Mouse (Mus musculus) heart, embryonic 12.5 days (tissue): ENCODE data around the gene Stoml1. TPM values are rescaled to one million over a fixed set of nuclear protein-coding genes. Genes with fewer than 3 reads are reported as not detected.

Experiments
- ATAC-seq: fragments of 200-750 bp; cut with Nextera tagmentation; 2 replicates; pipeline ENCODE4 v1.8.0; 2017; ENCODE audit warnings: moderate TSS enrichment, moderate library complexity; ENCODE audit not compliant: insufficient number of reproducible peaks, low FRiP score
- H3K27ac ChIP-seq: fragments of 300-500 bp; sonication (generic); 2 replicates; pipeline ENCODE4 v1.5.1; 2016; ENCODE audit warnings: mild to moderate bottlenecking, moderate library complexity; ENCODE audit not compliant: poor library complexity, severe bottlenecking
- H3K27me3 ChIP-seq: fragments of 300-500 bp; sonication (generic); replicated peaks from 2 replicates; pipeline ENCODE4 v1.6.1; 2016; ENCODE audit warnings: mild to moderate bottlenecking, moderate library complexity
- H3K36me3 ChIP-seq: fragments of 300-500 bp; sonication (generic); 2 replicates; pipeline ENCODE4 v1.6.1; 2016; ENCODE audit warnings: mild to moderate bottlenecking, moderate library complexity
- H3K4me1 ChIP-seq: fragments of 300-500 bp; sonication (generic); replicated peaks from 2 replicates; pipeline ENCODE4 v1.6.1; 2016; ENCODE audit warnings: mild to moderate bottlenecking
- H3K4me2 ChIP-seq: fragments of 300-500 bp; sonication (generic); 2 replicates; pipeline ENCODE4 v1.6.1; 2016; ENCODE audit warnings: mild to moderate bottlenecking, moderate library complexity
- H3K4me3 ChIP-seq: fragments of 300-500 bp; sonication (generic); 2 replicates; pipeline ENCODE4 v1.5.1; 2016; ENCODE audit warnings: mild to moderate bottlenecking
- H3K9ac ChIP-seq: fragments of 300-500 bp; sonication (generic); 2 replicates; pipeline ENCODE4 v1.6.1; 2016; ENCODE audit warnings: mild to moderate bottlenecking, moderate library complexity
- H3K9me3 ChIP-seq: fragments of 300-500 bp; sonication (generic); replicated peaks from 2 replicates; pipeline ENCODE4 v1.6.1; 2016; ENCODE audit warnings: mild to moderate bottlenecking, moderate library complexity
- WGBS: fragments of 180-500 bp; shearing (Covaris S2); methylation state at CpG from one replicate; pipeline ENCODE4 v1.1.7; 2016; 5-methylcytosine and 5-hydroxymethylcytosine counted together
- polyA plus RNA-seq: library from polyadenylated mRNA; unstranded; fragments of >200 nt; fragmentation: Nextera tagmentation; extraction: Ambion mirVana; gene quantifications from 2 replicates; pipeline ENCODE4 v1.2.1, GENCODE M21; 2016

The Stoml1 gene
- 24.0 and 24.7 TPM in 2 replicates for polyA plus RNA-seq

DNA sequence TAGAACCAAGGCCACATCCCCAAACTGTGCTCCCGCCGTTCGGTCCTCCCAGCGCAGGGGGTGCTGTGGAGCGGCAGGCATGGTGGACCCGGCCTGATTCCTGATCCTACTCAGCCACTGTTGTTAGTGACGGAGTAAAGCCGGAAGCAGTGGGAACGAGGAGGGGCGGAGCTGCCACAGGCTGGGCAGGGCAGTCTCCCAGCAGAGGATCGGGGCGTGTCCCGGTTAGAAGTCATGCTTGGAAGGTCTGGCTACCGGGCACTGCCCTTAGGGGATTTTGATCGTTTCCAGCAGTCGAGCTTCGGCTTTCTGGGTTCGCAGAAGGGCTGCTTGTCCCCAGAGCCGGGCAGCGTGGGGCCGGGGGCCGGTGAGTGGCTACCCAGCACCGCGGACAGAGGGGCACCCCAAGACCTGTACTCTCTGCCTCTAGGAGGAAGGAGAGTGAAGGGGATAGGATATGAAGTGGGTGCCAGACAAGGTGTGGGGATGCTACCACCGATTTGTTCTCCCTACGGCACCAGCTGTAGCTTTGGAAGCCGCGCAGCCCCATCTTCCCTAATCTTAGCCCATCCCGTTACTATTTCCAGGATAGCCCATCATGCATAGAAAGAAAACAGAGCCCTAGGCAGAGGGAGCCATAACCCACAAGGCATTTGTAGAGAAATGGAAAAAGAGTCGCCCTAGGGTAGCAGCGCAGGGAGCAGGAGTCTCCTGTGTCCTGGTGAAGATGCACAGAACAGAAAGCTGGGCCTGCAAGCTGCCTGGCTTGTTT, at the start of gene Stoml1:
Stoml1 (plus strand) TSS at position 132 of the 772 bp plus-strand sequence.
- Histone ChIP-seq H3K9ac (peak within 1 kb of the TSS; percentile 79), H3K4me3 (peak within 1 kb of the TSS; percentile 65), H3K27me3 (no peaks in the 10 kb centered on the region), H3K9me3 (no peaks in the 10 kb centered on the region), H3K36me3 (peaks cover 25% of the 10 kb centered on the region), H3K27ac (peak within 1 kb of the TSS; percentile 74), H3K4me2 (peak within 1 kb of the TSS; percentile 81), H3K4me1 (peaks cover 24% of the 10 kb centered on the region)
- ATAC-seq = peak; percentile 96
- under 1% methylated on average over 31 of the region's 31 CpGs for WGBS

DNA sequence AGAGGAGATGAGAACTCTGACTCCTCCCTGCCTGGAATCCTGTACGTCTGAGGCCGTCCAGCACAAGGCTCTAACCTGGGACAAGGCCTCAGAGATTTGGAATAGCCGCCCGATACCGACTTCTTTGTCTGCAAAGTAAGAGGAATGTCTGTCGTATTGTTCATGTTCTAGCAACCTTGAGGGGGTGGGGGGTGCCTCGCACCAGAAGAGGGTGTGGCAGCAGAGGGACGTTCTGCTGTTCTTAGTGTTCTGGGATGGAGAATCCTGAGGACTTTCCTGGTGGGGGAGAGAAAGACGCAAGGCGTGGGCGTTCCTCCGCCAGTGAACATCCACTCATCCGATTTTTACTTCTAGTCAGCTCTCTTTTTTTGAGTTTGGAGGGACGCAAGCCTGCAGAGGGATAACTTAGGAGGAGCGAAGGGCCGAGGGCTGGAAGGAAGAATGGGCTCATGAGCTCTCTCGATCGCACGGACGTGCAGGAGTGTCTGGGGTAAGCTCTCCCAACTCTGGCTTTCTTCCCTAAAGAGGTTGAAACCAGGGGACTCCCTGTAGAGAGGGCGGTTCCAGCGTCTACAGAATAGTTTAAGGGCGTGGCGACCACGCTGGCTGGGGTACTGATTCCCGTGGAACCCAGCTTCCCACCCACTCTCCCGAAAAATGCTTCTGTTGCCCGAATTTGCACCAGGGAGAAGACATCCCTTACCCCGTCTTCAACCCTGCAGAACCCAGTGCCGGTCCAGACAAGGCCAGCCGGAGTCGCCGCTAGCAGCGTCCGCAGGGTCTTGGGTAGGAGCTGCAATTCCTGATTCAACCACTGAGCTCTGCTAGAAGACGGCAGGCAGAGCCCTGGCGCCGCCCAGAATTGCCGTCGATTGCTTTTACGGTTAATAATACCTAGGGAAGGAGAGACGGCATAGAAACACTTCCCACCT, 49.2 kb upstream of the Stoml1 start, which contains the start of the genes Islr and Islr2:
Islr (minus strand) TSS at position 791 of the 932 bp plus-strand sequence.
Islr2 (minus strand) TSS at position 804 of the 932 bp plus-strand sequence.
- H3K4me3 ChIP-seq = peak within 1 kb of the TSS; percentile 44
- peaks cover 64% of the 10 kb centered on the region for H3K27me3 ChIP-seq
- peak within 1 kb of the TSS; percentile 67 for H3K4me2 ChIP-seq
- 2% methylated on average over 42 of the region's 42 CpGs for WGBS
- no peak within 1 kb of the TSS for H3K27ac ChIP-seq
- ATAC-seq = peak; percentile 81
- no peak within 1 kb of the TSS for H3K9ac ChIP-seq
- H3K4me1 ChIP-seq = peaks cover 31% of the 10 kb centered on the region
- no peaks in the 10 kb centered on the region for H3K9me3 ChIP-seq
- H3K36me3 ChIP-seq = no peaks in the 10 kb centered on the region

DNA sequence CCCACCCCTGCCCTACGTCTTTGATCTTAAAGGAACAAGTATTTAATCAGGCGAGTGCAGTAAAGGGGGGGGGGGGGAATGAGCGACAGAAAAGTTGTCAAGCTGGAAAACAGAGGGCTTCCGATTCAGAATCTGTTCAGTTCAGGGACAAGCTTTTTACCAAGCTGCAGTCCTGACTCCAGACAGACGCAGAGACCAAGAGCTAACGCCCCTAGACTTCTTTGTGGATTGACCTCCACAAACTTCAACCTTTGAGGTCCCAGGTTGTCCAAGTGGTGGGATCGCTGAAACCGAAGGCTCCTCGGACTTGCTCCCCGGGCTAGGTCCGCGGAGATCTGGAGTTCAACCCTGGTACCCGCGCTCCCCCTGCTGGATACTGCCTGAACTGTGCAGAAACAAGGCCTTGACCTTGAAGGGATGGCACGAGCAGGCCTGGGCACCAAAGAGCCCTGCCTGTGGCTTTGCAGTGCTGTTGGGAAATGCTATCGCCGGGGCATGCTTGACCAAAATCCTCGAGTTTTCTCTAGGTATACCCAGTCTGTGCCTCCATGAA, 48.4 kb upstream of the Stoml1 start:
- ATAC-seq = peak; percentile 81
- Histone ChIP-seq H3K36me3 (no peaks in the 10 kb centered on the region), H3K4me2 (peak overlapping the region; percentile 67), H3K9me3 (no peaks in the 10 kb centered on the region), H3K27ac (no peak overlapping the region), H3K4me3 (peak overlapping the region; percentile 44), H3K27me3 (peaks cover 57% of the 10 kb centered on the region), H3K9ac (no peak overlapping the region), H3K4me1 (peaks cover 26% of the 10 kb centered on the region)
- WGBS = 2% methylated on average over 18 of the region's 18 CpGs

DNA sequence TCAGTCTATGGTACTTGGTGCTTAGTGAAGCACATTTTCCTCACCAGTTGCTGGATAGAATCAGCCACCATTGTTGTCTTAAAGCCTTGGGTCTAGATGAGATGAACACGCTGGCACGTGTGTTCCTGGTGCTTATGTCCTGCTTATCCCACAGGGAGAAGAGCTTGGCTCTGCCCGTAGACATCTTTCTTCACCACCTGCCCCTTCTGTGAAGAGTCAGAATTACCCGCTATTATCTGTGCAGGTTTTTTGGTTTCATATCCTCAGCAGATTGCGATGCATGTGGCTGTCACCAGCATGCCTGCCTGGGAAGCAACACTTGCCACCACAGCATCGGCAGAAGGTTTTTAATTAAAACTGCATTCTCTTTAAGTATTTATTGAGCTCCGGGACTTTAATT, 47.0 kb upstream of the Stoml1 start:
- 82% methylated on average over 7 of the region's 7 CpGs for WGBS
- H3K9ac ChIP-seq = no peak overlapping the region
- no peaks in the 10 kb centered on the region for H3K36me3 ChIP-seq
- H3K4me2 ChIP-seq = no peak overlapping the region
- peaks cover 36% of the 10 kb centered on the region for H3K4me1 ChIP-seq
- ATAC-seq = no peak
- no peak overlapping the region for H3K27ac ChIP-seq
- peaks cover 42% of the 10 kb centered on the region for H3K27me3 ChIP-seq
- H3K4me3 ChIP-seq = no peak overlapping the region
- no peaks in the 10 kb centered on the region for H3K9me3 ChIP-seq

DNA sequence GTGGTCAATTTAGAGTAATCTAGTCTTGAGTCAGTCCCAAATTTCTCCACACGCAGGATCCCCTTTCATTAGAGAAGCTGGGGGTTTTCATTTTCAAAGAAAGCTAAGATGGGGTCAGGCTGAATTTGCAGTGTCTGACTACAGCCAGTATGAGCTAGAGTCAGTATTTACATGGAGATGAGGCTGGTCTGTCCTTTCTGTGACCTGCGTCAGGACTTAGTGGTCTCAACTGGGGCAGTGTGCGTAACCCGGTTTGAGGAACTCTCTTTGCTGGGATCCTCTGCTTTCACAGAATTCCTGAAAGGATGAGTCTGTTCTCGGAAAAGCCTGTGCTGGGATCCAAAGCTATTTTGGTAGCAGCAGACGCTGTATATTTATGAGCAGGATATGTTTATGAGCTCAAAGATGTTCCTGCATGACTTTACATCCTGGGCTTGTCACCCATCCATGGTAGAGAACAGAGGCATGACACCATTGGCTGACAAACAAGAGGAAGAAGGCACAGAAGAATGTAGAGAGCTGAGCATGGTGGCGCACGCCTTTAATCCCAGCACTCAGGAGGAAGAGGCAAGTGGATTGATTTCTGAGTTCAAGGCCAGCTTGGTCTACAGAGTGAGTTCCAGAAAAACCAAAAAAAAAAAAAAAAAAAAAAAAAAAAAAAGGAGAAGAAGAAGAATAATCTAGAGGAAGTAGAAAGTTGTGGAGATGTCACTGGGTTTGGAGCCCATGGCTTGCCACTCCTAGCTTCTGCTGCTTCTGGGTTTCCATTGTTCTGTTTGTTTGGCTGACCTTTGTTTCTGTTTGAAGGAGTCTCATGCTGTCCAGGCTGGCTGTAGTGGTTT, 43.3 kb upstream of the Stoml1 start:
- no peaks in the 10 kb centered on the region for H3K9me3 ChIP-seq
- ATAC-seq = no peak
- H3K9ac ChIP-seq = no peak overlapping the region
- H3K4me1 ChIP-seq = peaks cover 43% of the 10 kb centered on the region
- no peaks in the 10 kb centered on the region for H3K36me3 ChIP-seq
- H3K27me3 ChIP-seq = peaks cover 13% of the 10 kb centered on the region
- H3K4me3 ChIP-seq = no peak overlapping the region
- H3K27ac ChIP-seq = peak overlapping the region; percentile 26; the same call in 1 of the 2 replicates
- H3K4me2 ChIP-seq = no peak overlapping the region
- WGBS = 76% methylated on average over 8 of the region's 8 CpGs

DNA sequence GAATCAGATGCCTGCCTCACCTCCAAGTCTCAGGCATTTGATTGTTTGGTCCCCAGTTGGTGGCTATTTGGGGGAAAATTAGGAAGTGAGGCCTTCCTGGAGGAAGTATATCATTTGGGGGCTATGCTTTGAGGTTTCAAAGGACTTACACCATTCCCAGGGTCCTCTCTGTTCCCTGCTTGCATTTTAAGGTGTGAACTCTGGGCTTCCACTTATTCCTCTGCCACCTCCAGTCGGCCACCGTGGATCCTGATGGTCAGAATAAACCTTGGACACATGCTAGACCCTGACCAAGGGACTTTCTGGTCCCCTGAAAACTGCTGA, 42.7 kb upstream of the Stoml1 start:
- Histone ChIP-seq H3K36me3 (no peaks in the 10 kb centered on the region), H3K27ac (peak overlapping the region; percentile 26; the same call in 1 of the 2 replicates), H3K4me1 (peaks cover 47% of the 10 kb centered on the region), H3K9me3 (no peaks in the 10 kb centered on the region), H3K9ac (no peak overlapping the region), H3K4me2 (no peak overlapping the region), H3K4me3 (no peak overlapping the region), H3K27me3 (peaks cover 8% of the 10 kb centered on the region; the same call in 1 of the 2 replicates)
- WGBS = 47% methylated on average over 2 of the region's 2 CpGs
- ATAC-seq = no peak

DNA sequence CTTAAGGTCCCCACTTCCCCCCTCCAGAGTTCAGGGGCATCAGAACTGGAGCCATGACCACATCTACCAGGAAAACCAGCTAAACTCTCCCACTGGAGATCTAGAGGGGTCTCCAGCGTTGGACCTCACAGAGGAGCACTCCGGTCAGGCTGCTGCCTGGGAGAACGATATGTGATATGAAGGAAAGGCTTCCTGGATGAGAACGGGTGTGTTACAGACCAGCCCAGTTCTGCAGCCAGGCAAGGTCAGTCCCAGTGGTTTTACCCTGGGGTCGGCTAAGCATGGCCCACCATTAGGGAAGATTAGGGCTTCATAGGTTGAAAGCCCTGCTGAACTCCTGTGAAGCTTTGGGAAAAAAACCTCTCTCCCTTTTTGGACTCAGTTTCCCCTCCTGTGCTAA, 39.6 kb upstream of the Stoml1 start:
- Histone ChIP-seq H3K4me3 (no peak overlapping the region), H3K36me3 (no peaks in the 10 kb centered on the region), H3K9me3 (no peaks in the 10 kb centered on the region), H3K4me2 (0 out of 2 replicates have a peak overlapping the region, but pooled peaks have one; percentile 20), H3K27me3 (no peaks in the 10 kb centered on the region), H3K9ac (0 out of 2 replicates have a peak overlapping the region, but pooled peaks have one; percentile 26), H3K4me1 (peaks cover 52% of the 10 kb centered on the region), H3K27ac (0 out of 2 replicates have a peak overlapping the region, but pooled peaks have one; percentile 12)
- ATAC-seq = no peak
- WGBS = 59% methylated on average over 5 of the region's 5 CpGs

DNA sequence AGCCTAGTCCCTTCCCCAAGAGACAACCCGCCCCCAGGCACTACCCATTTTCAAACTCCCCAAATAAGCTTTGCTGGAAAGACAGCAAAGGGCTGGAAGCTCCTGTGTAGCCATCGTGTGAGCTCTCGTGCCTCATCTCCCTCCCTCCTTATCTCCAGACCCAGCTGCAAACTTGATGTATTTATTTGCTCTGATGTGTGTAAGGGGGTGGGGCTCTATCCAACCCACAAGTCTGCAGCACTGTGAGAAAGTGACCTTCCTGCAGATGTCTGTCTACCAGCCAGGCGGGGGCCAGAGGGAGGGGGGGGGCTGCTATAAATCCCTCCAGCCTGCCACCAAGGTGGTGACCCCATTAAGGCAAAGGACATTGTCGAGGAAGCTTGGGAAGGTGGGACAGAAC, 39.1 kb upstream of the Stoml1 start:
- Histone ChIP-seq H3K4me1 (peaks cover 52% of the 10 kb centered on the region), H3K4me3 (no peak overlapping the region)

DNA sequence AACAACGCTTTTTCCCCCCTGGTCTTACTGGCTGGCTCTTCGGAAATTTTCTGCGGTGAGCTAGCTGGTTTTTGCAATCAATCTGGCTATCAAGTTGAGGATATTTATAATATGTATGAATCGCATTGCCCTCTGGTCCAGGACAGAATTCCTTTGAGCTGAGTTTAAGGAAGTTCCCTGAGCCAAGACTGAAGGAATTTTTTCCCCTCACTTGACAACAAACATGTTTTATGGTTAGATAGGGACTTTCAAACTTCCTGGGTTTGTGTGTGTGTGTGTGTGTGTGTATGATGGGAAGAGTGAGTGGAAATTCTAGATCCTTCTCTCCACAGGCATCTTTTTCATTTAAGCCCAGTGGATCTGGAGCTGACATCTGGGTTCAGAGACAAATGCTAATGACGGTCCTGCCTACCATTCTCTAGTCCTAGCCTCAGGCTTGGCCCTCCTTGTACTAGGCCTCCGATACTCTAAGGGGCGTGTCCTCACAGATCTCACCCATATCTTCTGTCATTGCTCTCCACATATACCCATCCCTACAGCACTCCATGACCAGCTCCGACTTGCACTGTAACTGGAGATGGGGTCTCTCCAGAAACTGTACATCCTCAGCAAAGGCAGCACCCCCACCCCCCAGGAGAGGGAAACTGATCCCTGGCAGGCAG, 38.3 kb upstream of the Stoml1 start:
- no peaks in the 10 kb centered on the region for H3K9me3 ChIP-seq
- peak overlapping the region; percentile 20; the same call in 1 of the 2 replicates for H3K27ac ChIP-seq
- H3K9ac ChIP-seq = no peak overlapping the region
- WGBS = 52% methylated on average over 8 of the region's 8 CpGs
- H3K36me3 ChIP-seq = peaks cover 9% of the 10 kb centered on the region
- no peak overlapping the region for H3K4me3 ChIP-seq
- peaks cover 48% of the 10 kb centered on the region for H3K4me1 ChIP-seq
- H3K27me3 ChIP-seq = no peaks in the 10 kb centered on the region
- no peak overlapping the region for H3K4me2 ChIP-seq
- no peak for ATAC-seq

More for the DNA sequence above, 39.1 kb upstream of the Stoml1 start:
- H3K9ac ChIP-seq = 0 out of 2 replicates have a peak overlapping the region, but pooled peaks have one; percentile 26
- H3K36me3 ChIP-seq = 0 out of 2 replicates have a peak, but pooled peaks cover 1% of the 10 kb centered on the region
- ATAC-seq = peak; percentile 70
- no peaks in the 10 kb centered on the region for H3K9me3 ChIP-seq
- WGBS = 16% methylated on average over 5 of the region's 5 CpGs
- peak overlapping the region; percentile 20 for H3K4me2 ChIP-seq
- H3K27ac ChIP-seq = 0 out of 2 replicates have a peak overlapping the region, but pooled peaks have one; percentile 12
- no peaks in the 10 kb centered on the region for H3K27me3 ChIP-seq

DNA sequence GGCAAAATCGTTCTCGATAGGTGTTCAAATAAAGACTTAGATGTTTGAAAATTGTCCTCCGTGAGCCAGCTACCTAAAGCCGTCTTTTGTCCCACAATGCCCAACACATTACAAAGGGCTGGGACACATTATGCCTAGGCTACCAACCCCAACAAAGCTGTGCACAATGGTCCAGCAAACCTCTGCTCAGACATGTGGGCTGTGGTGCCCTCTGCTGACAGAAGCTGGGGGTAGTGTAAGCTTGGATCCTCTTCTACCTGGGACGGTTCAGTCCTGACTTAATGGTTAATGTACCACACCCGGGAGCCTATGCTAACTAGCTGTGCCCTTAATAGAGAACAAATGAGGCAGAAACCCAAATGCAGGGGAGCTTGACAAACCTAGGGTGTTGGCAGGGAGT, 36.6 kb upstream of the Stoml1 start:
- Histone ChIP-seq H3K9me3 (no peaks in the 10 kb centered on the region), H3K9ac (no peak overlapping the region), H3K4me3 (no peak overlapping the region), H3K36me3 (peaks cover 21% of the 10 kb centered on the region), H3K4me1 (peaks cover 34% of the 10 kb centered on the region), H3K4me2 (no peak overlapping the region), H3K27me3 (no peaks in the 10 kb centered on the region), H3K27ac (no peak overlapping the region)
- ATAC-seq = no peak
- WGBS = 57% methylated on average over 6 of the region's 6 CpGs
